Mouse (Mus musculus) ES-E14 (cell line): Measurements from ENCODE around the gene Zbtb37. TPM values are rescaled to one million over a fixed set of nuclear protein-coding genes. Genes with fewer than 3 reads are reported as not detected.
A peak's percentile ranks its signal among the peaks of the same experiment; 100 is the strongest.

Experiments
- DNase-seq: peaks from one replicate; pipeline ENCODE4 v3.0.0-alpha.2; 2013; ENCODE audit warnings: low read depth, low spot score
- H3K27ac ChIP-seq: 2 replicates; pipeline ENCODE4 v1.5.1; 2012; ENCODE audit warnings: low read depth, mild to moderate bottlenecking, low read length, moderate library complexity, mixed read lengths; ENCODE audit not compliant: poor library complexity, insufficient read depth, severe bottlenecking
- H3K36me3 ChIP-seq: 2 replicates; pipeline ENCODE4 v1.6.1; 2012; ENCODE audit warnings: mild to moderate bottlenecking, low read length, moderate library complexity, mixed read lengths; ENCODE audit not compliant: control insufficient read depth, poor library complexity, insufficient read depth, severe bottlenecking
- H3K4me1 ChIP-seq, 2 experiments: fragments of 150-350 bp in 1 of 2; sonication (generic) in 1 of 2; 2 replicates each; pipeline ENCODE4 v1.6.1; 2012; ENCODE audit warnings: low read length in 2 of 2, mild to moderate bottlenecking in 1 of 2, mixed read lengths in 1 of 2; ENCODE audit not compliant: control insufficient read depth in 2 of 2, insufficient read depth in 2 of 2, poor library complexity in 1 of 2
- H3K4me3 ChIP-seq, 2 experiments: fragments of 150-350 bp in 1 of 2; sonication (generic) in 1 of 2; 2 replicates each; pipeline ENCODE4 v1.5.1; 2012; ENCODE audit warnings: low read length in 2 of 2, low read depth in 1 of 2, mild to moderate bottlenecking in 1 of 2, mixed read lengths in 1 of 2; ENCODE audit not compliant: insufficient read depth in 1 of 2, poor library complexity in 1 of 2, severe bottlenecking in 1 of 2
- H3K9ac ChIP-seq: 2 replicates; pipeline ENCODE4 v1.6.1; 2012; ENCODE audit warnings: low read depth, mild to moderate bottlenecking, low read length, mixed read lengths; ENCODE audit not compliant: poor library complexity, insufficient read depth, severe bottlenecking
- H3K9me3 ChIP-seq: fragments of 150-350 bp; sonication (generic); 2 replicates; pipeline ENCODE4 v1.6.1; 2012; ENCODE audit warnings: low read depth, mild to moderate bottlenecking, low read length; ENCODE audit not compliant: control insufficient read depth, insufficient read depth
- CHD2 ChIP-seq: IDR thresholded peaks from 2 replicates; pipeline ENCODE4 v1.6.1; 2014; ENCODE audit warnings: mild to moderate bottlenecking, low read depth, low read length, inconsistent platforms
- HCFC1 ChIP-seq: IDR thresholded peaks from 2 replicates; pipeline ENCODE4 v1.6.1; 2012; ENCODE audit warnings: low read length, inconsistent platforms, borderline replicate concordance; ENCODE audit not compliant: insufficient read depth
- MAFK ChIP-seq: IDR thresholded peaks from 2 replicates; pipeline ENCODE4 v1.6.1; 2014; ENCODE audit warnings: mild to moderate bottlenecking, low read depth, low read length, inconsistent platforms; ENCODE audit not compliant: insufficient read depth
- ZC3H11A ChIP-seq: IDR thresholded peaks from 2 replicates; pipeline ENCODE4 v1.6.1; 2012; ENCODE audit warnings: low read depth, mild to moderate bottlenecking, inconsistent platforms, low read length, borderline replicate concordance
- ZNF384 ChIP-seq: IDR thresholded peaks from 2 replicates; pipeline ENCODE4 v1.6.1; 2012; ENCODE audit warnings: low read depth, low read length, inconsistent platforms
- in situ Hi-C, 2 experiments: fragments of 600-800 bp; cut with MboI; formaldehyde crosslinking; loops; one replicate each; pipeline ENCODE4 v1.15.1; 2025; ENCODE audit warnings: low sequenced_read_pairs in 2 of 2, inconsistent platforms in 1 of 2; ENCODE audit not compliant: unreplicated experiment in 2 of 2
- total RNA-seq: library from RNA; depleted of rRNA; stranded (reverse); fragments of 300-350 nt; gene quantifications from 2 replicates; pipeline ENCODE4 v1.2.3, GENCODE M21; 2012

Zbtb37 gene
- total RNA-seq, 1 experiment, result 13.0 TPM

DNA sequence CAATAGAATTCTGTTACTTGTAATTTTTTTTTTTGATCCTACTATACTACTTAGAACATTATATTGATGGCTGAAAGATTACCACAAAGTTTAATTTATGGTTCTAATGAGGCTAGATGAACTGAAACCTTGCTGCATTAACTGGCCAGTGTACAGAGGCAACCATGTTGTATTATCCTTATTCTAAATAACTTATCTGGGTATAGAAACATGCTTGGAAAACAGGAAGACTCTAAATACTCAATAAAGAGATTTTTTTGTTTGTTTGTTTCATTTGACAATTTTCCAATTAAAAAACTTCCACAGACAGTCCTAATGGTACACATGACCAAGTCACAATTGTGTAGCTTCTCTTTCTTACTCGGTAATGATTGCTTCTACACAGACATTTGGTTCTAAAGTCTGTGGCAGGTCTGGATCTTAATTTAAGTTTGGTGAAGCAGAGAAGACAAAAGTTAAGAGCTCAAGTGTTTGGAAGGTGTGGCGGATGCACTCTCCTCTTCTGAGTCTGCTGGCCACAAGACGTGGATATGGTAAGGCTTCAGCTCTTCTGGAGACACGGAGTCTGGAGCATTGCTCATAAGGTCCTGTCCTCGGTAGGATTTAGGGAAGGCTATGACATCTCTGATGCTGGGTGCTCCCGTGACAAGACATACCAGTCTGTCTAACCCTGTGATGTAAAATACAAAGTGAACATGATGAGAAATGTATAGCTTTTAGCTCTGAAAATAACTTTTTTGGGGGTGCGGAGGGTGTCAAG, 6.8 kb upstream of the Zbtb37 start:
- H3K4me1 ChIP-seq, result no peaks in the 10 kb centered on the region; a peak in 1 of 4 replicates
- 0 out of 2 replicates have a peak, but pooled peaks have one; percentile 56 for TF ChIP-seq CHD2
- TF ChIP-seq ZC3H11A, result no peak
- in situ Hi-C loops, result no loop called here
- no peak overlapping the region for H3K9ac ChIP-seq
- peaks cover 31% of the 10 kb centered on the region for H3K36me3 ChIP-seq
- no peak for DNase-seq
- no peak overlapping the region for H3K27ac ChIP-seq
- no peak overlapping the region for H3K4me3 ChIP-seq
- H3K9me3 ChIP-seq, result no peaks in the 10 kb centered on the region

DNA sequence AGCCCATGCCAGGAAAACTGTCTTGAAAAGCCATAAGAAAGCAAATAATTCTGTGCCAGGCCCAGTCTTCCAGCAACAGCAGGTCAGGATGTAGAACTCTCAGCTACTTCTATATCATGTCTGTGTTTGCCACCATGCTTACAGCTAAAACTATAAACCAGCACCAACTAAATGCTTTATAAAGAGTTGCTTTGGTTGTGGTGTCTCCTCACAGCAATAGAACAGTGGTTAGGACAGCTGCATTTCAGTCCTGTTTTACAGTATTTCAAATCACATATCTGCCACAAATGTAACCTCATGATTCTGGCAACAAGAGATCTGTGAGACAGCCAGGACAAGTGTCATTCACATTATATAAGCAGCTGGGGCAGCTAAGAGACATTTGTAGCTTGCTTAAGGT, 6.2 kb upstream of the Zbtb37 start:
- DNase-seq, result no peak
- Histone ChIP-seq H3K27ac (no peak overlapping the region), H3K4me3 (no peak overlapping the region), H3K4me1 (no peaks in the 10 kb centered on the region; a peak in 1 of 4 replicates), H3K36me3 (peaks cover 31% of the 10 kb centered on the region), H3K9ac (no peak overlapping the region), H3K9me3 (no peaks in the 10 kb centered on the region)
- in situ Hi-C loops, result no loop called here
- no peak for TF ChIP-seq ZNF384

DNA sequence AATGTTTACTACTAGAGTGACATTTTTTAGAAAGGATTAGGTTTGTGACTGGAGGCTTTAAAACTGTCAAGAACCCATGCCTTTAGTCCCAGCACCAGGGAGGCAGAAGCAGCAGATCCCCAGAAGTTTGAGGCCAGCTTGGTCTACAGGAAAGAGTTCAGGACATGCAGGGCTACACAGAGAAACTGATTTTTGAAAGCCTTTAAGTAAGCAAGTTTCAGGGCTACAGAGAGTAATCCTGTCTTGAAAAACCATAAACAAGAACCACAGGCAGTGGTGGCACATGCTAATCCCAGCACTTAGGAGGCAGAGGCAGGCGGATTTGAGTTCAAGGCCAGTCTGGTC, 5.7 kb upstream of the Zbtb37 start:
- no peak overlapping the region; the same call in 1 of the 2 replicates for H3K27ac ChIP-seq
- H3K36me3 ChIP-seq, result peaks cover 30% of the 10 kb centered on the region
- TF ChIP-seq CHD2 (no peak), MAFK (no peak), ZNF384 (no peak), HCFC1 (no peak), ZC3H11A (no peak)
- in situ Hi-C loops, result no loop called here
- H3K4me1 ChIP-seq, result no peaks in the 10 kb centered on the region; a peak in 1 of 4 replicates
- H3K9me3 ChIP-seq, result no peaks in the 10 kb centered on the region
- no peak overlapping the region for H3K4me3 ChIP-seq
- no peak overlapping the region for H3K9ac ChIP-seq
- DNase-seq, result no peak

DNA sequence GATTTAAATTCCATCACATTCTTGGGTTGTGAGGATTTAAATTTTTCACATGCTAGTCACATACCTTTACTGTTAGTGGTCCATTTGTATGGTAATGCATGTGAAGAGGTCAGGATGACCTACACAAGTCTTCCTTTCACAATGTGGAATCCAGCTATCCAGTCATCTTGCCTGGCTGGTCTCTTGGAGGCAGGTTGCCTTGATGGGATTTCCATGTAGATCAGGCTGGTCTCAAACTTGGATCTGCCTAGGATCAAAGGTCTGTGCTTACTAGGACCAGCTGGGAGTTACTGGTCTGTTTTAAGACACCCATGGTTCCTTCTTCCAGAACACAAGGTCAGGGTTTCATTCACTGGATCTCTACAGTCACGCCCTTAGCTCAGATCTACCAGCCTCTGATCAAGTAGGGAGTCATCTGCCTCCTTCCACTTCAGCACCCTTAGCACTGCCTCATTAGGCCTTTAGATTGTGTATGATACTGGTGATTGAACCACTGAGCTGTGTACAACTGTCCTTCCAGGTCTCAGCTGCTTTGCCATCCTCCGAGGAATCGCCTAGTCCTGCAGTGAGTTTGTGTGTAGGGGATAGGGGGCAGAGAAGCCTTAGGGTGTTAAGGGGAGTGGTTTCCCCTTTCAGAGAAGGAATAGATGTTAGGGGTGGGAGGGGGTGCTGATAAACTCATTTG, 5.2 kb upstream of the Zbtb37 start:
- H3K4me1 ChIP-seq, result no peaks in the 10 kb centered on the region; a peak in 1 of 4 replicates
- no peak for DNase-seq
- in situ Hi-C loops, result no loop called here
- TF ChIP-seq HCFC1, result no peak
- no peak for TF ChIP-seq ZNF384
- no peak for TF ChIP-seq ZC3H11A
- TF ChIP-seq CHD2, result peak; percentile 74; the same call in 1 of the 2 replicates
- no peak for TF ChIP-seq MAFK
- H3K4me3 ChIP-seq, result no peak overlapping the region
- peaks cover 31% of the 10 kb centered on the region for H3K36me3 ChIP-seq
- H3K27ac ChIP-seq, result no peak overlapping the region; the same call in 1 of the 2 replicates
- no peaks in the 10 kb centered on the region for H3K9me3 ChIP-seq
- peak overlapping the region; percentile 51; the same call in 1 of the 2 replicates for H3K9ac ChIP-seq
